Mouse (Mus musculus) Patski (cell line): ENCODE measurements at regions not wholly inside any gene's neighbourhood (a gene's known extent, or its start where the extent isn't known, plus 50 kb on each side); places are given as distances from the start of the nearest gene placed in this dataset.

Source experiments
- ATAC-seq: fragments of 100-300 bp; one replicate; pipeline ENCODE4 v1.8.0; 2021
- CTCF ChIA-PET: fragments of 350-600 bp; sonication (Branson Sonifier 250); formaldehyde crosslinking; loops from one replicate; lab custom pipeline; 2022; ENCODE audit warnings: inconsistent platforms; lab: Charles Lee
- POLR2A ChIA-PET: fragments of 350-600 bp; sonication (Branson Sonifier 250); formaldehyde crosslinking; loops from one replicate; lab custom pipeline; 2022; ENCODE audit warnings: antibody characterized with exemption, inconsistent platforms; lab: Charles Lee
- DNase-seq: peaks from one replicate; pipeline ENCODE4 v3.0.0-alpha.2; 2011; ENCODE audit warnings: low read depth, low spot score
- H3K27me3 ChIP-seq: fragments of 371-371 bp; one replicate; pipeline ENCODE4 v1.5.1; 2021
- CTCF ChIP-seq: fragments of 100-300 bp; IDR thresholded peaks from one replicate; pipeline ENCODE4 v1.5.1; 2021
- in situ Hi-C: fragments of 300-500 bp; cut with MboI; formaldehyde crosslinking; loops from 3 replicates; pipeline ENCODE4 v1.11.1; 2018; ENCODE audit warnings: low pct_unique_long_range_greater_than_20kb, mixed read lengths

DNA sequence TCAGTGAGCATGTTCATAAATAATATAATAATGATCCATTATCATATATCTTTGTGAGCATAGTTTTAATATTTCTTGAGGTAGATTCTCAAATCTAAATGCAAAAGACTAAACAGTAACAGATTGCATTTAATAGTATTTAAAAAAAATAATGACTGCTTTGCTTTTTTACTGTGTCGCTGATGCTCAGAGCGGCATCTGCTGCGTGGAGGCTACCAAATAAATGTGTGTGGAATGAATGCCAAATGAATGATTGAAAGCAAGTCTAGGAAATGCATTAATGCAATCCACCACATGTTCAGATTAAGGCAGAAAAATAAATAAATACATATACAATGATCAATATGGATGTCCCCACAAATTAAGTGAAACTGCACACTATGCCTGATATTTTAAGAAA lies 135.2 kb downstream of the Bard1 start:
- ATAC-seq (no peak), DNase-seq (no peak)
- in situ Hi-C loops = no loop called here
- CTCF ChIA-PET = no interaction called here
- no peaks in the 10 kb centered on the region for H3K27me3 ChIP-seq
- POLR2A ChIA-PET = no interaction called here
- TF ChIP-seq CTCF = no peak

DNA sequence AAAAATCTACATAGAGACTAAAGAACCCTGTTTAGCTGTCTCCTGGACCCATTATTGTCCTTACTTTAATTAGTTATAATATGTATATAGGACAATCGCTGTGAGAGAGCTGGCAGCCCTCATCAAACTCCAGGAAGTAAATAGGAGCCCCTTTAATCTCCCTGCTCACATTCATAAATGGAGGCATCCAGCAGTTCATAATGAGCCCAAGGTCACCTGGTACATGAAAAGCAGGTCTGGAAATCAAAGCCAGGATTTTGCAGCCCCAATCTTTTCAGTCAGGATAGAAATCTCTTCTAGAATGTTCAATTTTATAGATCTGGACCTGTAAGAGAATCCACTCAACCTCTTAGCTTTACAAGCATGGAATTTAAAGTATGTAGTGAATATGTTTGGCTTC lies 138.9 kb downstream of the Bard1 start:
- in situ Hi-C loops = no loop called here
- H3K27me3 ChIP-seq = no peaks in the 10 kb centered on the region
- ATAC-seq (no peak), DNase-seq (no peak)
- ChIA-PET POLR2A (no interaction called here), CTCF (no interaction called here)
- TF ChIP-seq CTCF = no peak

DNA sequence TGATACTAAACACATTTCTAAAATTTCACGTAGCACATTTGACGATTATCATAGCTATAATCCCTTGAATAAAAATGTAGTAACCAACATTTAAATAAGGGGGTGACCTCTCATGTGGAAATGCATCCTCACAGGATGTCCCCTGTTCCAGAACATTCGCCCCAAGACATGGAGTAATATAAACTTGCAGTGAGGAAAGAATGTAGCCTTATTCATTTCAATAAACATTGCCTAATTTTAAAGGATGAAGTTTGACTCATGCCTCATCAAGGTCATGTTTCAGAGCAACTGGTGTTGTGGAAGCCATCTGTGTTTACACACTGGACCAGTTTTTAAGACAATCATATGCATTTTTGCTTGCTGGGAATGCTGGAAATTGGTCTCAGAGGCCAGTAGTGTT lies 156.4 kb downstream of the Bard1 start:
- ATAC-seq = peak; percentile 31
- TF ChIP-seq CTCF = no peak
- DNase-seq = no peak
- POLR2A ChIA-PET = no interaction called here
- CTCF ChIA-PET = interaction anchor here (1.0 kb wide), 1 partner anchor 11 kb away, joined by 3 read pairs; no protein-coding TSS in a partner anchor
- in situ Hi-C loops = no loop called here
- no peaks in the 10 kb centered on the region for H3K27me3 ChIP-seq
